Mouse (Mus musculus) limb, embryonic 12.5 days (tissue): ENCODE results near the gene Hsp90ab1. TPM values are rescaled to one million over a fixed set of nuclear protein-coding genes. Genes with fewer than 3 reads are reported as not detected.

Experiments used
- ATAC-seq: fragments of 200-750 bp; cut with Nextera tagmentation; 2 replicates; pipeline ENCODE4 v1.8.0; 2017; ENCODE audit warnings: low read depth, moderate TSS enrichment; ENCODE audit not compliant: insufficient number of reproducible peaks, insufficient read depth, low FRiP score, low TSS enrichment
- H3K27ac ChIP-seq: fragments of 300-500 bp; sonication (generic); 2 replicates; pipeline ENCODE4 v1.5.1; 2016; ENCODE audit warnings: mild to moderate bottlenecking, moderate library complexity
- H3K27me3 ChIP-seq: fragments of 300-500 bp; sonication (generic); 2 replicates; pipeline ENCODE4 v1.6.1; 2016; ENCODE audit warnings: mild to moderate bottlenecking, moderate library complexity
- H3K36me3 ChIP-seq: fragments of 300-500 bp; sonication (generic); 2 replicates; pipeline ENCODE4 v1.6.1; 2016; ENCODE audit warnings: mild to moderate bottlenecking, moderate library complexity
- H3K4me1 ChIP-seq: fragments of 300-500 bp; sonication (generic); replicated peaks from 2 replicates; pipeline ENCODE4 v1.6.1; 2016
- H3K4me2 ChIP-seq: fragments of 300-500 bp; sonication (generic); 2 replicates; pipeline ENCODE4 v1.6.1; 2016; ENCODE audit warnings: mild to moderate bottlenecking, moderate library complexity
- H3K4me3 ChIP-seq: fragments of 300-500 bp; sonication (generic); replicated peaks from 2 replicates; pipeline ENCODE4 v1.5.1; 2016; ENCODE audit warnings: mild to moderate bottlenecking
- H3K9ac ChIP-seq: fragments of 300-500 bp; sonication (generic); replicated peaks from 2 replicates; pipeline ENCODE4 v1.6.1; 2016; ENCODE audit warnings: mild to moderate bottlenecking, moderate library complexity
- H3K9me3 ChIP-seq: fragments of 300-500 bp; sonication (generic); 2 replicates; pipeline ENCODE4 v1.6.1; 2016; ENCODE audit warnings: mild to moderate bottlenecking, moderate library complexity
- WGBS: fragments of 180-500 bp; shearing (Covaris S2); methylation state at CpG from one replicate; pipeline ENCODE4 v1.1.7; 2016; 5-methylcytosine and 5-hydroxymethylcytosine counted together
- polyA plus RNA-seq: library from polyadenylated mRNA; unstranded; fragments of >200 nt; fragmentation: Nextera tagmentation; extraction: Ambion mirVana; gene quantifications from 2 replicates; pipeline ENCODE4 v1.2.1, GENCODE M21; 2016

Hsp90ab1 gene
- polyA plus RNA-seq, 1 experiment from 2014 or later: 1,563 TPM

- Histone ChIP-seq H3K4me3 (peak within 1 kb of the TSS; percentile 58), H3K4me2 (peak within 1 kb of the TSS; percentile 94), H3K36me3 (0 out of 2 replicates have a peak, but pooled peaks cover 6% of the 10 kb centered on the region), H3K27me3 (peaks cover 39% of the 10 kb centered on the region), H3K9me3 (no peaks in the 10 kb centered on the region), H3K9ac (peak within 1 kb of the TSS; percentile 72), H3K27ac (no peak within 1 kb of the TSS), H3K4me1 (peaks cover 29% of the 10 kb centered on the region)
- under 1% methylated on average over 45 of the region's 45 CpGs for WGBS
- ATAC-seq: peak; percentile 48
Measured at GRCm38 (mm10) chr17:45555452-45556106, 17.5 kb downstream of the Hsp90ab1 start, which contains the start of gene Nfkbie. Gene Nfkbie (plus strand): TSS chr17:45555703.

GRCm38 (mm10) chr17:45554420-45554819 is 18.7 kb downstream of the Hsp90ab1 start:
- Histone ChIP-seq H3K9me3 (no peaks in the 10 kb centered on the region), H3K27ac (no peak overlapping the region), H3K4me1 (peaks cover 38% of the 10 kb centered on the region), H3K36me3 (no peaks in the 10 kb centered on the region), H3K9ac (no peak overlapping the region), H3K4me3 (no peak overlapping the region), H3K27me3 (peaks cover 39% of the 10 kb centered on the region), H3K4me2 (no peak overlapping the region)
- WGBS: 44% methylated on average over 1 of the region's 1 CpGs
- no peak for ATAC-seq

- ATAC-seq: no peak
- H3K27me3 ChIP-seq: peaks cover 47% of the 10 kb centered on the region
- 74% methylated on average over 3 of the region's 3 CpGs for WGBS
- peaks cover 44% of the 10 kb centered on the region for H3K4me1 ChIP-seq
- H3K4me2 ChIP-seq: no peak overlapping the region
- H3K27ac ChIP-seq: no peak overlapping the region
- no peaks in the 10 kb centered on the region for H3K36me3 ChIP-seq
- H3K9ac ChIP-seq: no peak overlapping the region
- H3K4me3 ChIP-seq: no peak overlapping the region
- H3K9me3 ChIP-seq: no peaks in the 10 kb centered on the region
Measured at GRCm38 (mm10) chr17:45553065-45553464, 20.0 kb downstream of the Hsp90ab1 start.

GRCm38 (mm10) chr17:45551816-45552451 is 21.1 kb downstream of the Hsp90ab1 start:
- H3K4me1 ChIP-seq: peaks cover 33% of the 10 kb centered on the region
- H3K27ac ChIP-seq: no peak overlapping the region
- H3K9me3 ChIP-seq: no peaks in the 10 kb centered on the region
- 5% methylated on average over 8 of the region's 8 CpGs for WGBS
- ATAC-seq: no peak
- H3K4me3 ChIP-seq: no peak overlapping the region
- H3K36me3 ChIP-seq: peaks cover 2% of the 10 kb centered on the region
- H3K27me3 ChIP-seq: peaks cover 47% of the 10 kb centered on the region
- no peak overlapping the region for H3K4me2 ChIP-seq
- H3K9ac ChIP-seq: no peak overlapping the region

GRCm38 (mm10) chr17:45551249-45551796 is 21.7 kb downstream of the Hsp90ab1 start:
- 34% methylated on average over 7 of the region's 7 CpGs for WGBS
- peaks cover 47% of the 10 kb centered on the region for H3K27me3 ChIP-seq

GRCm38 (mm10) chr17:45550253-45550652 is 22.8 kb downstream of the Hsp90ab1 start:
- Histone ChIP-seq H3K4me3 (peak overlapping the region; percentile 85), H3K36me3 (peaks cover 15% of the 10 kb centered on the region), H3K9me3 (no peaks in the 10 kb centered on the region), H3K4me2 (peak overlapping the region; percentile 71), H3K4me1 (peaks cover 31% of the 10 kb centered on the region), H3K9ac (no peak overlapping the region; the same call in 1 of the 2 replicates), H3K27me3 (peaks cover 52% of the 10 kb centered on the region), H3K27ac (no peak overlapping the region; the same call in 1 of the 2 replicates)
- WGBS: 28% methylated on average over 5 of the region's 5 CpGs
- ATAC-seq: no peak

More at GRCm38 (mm10) chr17:45551249-45551796, 21.7 kb downstream of the Hsp90ab1 start:
- peaks cover 27% of the 10 kb centered on the region for H3K4me1 ChIP-seq
- ATAC-seq: no peak
- no peaks in the 10 kb centered on the region for H3K9me3 ChIP-seq
- H3K9ac ChIP-seq: no peak overlapping the region
- H3K4me3 ChIP-seq: no peak overlapping the region
- H3K36me3 ChIP-seq: peaks cover 8% of the 10 kb centered on the region
- H3K27ac ChIP-seq: no peak overlapping the region
- H3K4me2 ChIP-seq: no peak overlapping the region

- Histone ChIP-seq H3K27ac (peak within 1 kb of the TSS; percentile 90), H3K4me3 (peak within 1 kb of the TSS; percentile 85), H3K9me3 (no peaks in the 10 kb centered on the region), H3K27me3 (peaks cover 57% of the 10 kb centered on the region), H3K9ac (peak within 1 kb of the TSS; percentile 94), H3K4me2 (peak within 1 kb of the TSS; percentile 71), H3K4me1 (peaks cover 32% of the 10 kb centered on the region), H3K36me3 (peaks cover 20% of the 10 kb centered on the region)
- ATAC-seq: no peak
- under 1% methylated on average over 16 of the region's 29 CpGs for WGBS
Measured at GRCm38 (mm10) chr17:45549617-45550181, 23.4 kb downstream of the Hsp90ab1 start, which contains the start of gene Tmem151b. Gene Tmem151b (minus strand): TSS chr17:45549677.

GRCm38 (mm10) chr17:45548541-45549512 is 24.2 kb downstream of the Hsp90ab1 start:
- H3K9ac ChIP-seq: peak overlapping the region; percentile 94
- peak overlapping the region; percentile 85 for H3K4me3 ChIP-seq
- WGBS: 5% methylated on average over 61 of the region's 68 CpGs
- peaks cover 40% of the 10 kb centered on the region for H3K4me1 ChIP-seq
- H3K27me3 ChIP-seq: peaks cover 59% of the 10 kb centered on the region
- H3K9me3 ChIP-seq: no peaks in the 10 kb centered on the region
- peaks cover 25% of the 10 kb centered on the region for H3K36me3 ChIP-seq
- H3K27ac ChIP-seq: peak overlapping the region; percentile 90
- peak; percentile 20 for ATAC-seq
- peak overlapping the region; percentile 71 for H3K4me2 ChIP-seq

GRCm38 (mm10) chr17:45547461-45548190 is 25.4 kb downstream of the Hsp90ab1 start:
- Histone ChIP-seq H3K27ac (no peak overlapping the region), H3K4me3 (no peak overlapping the region), H3K36me3 (peaks cover 25% of the 10 kb centered on the region), H3K27me3 (peaks cover 71% of the 10 kb centered on the region), H3K9ac (no peak overlapping the region), H3K4me1 (peaks cover 41% of the 10 kb centered on the region), H3K4me2 (no peak overlapping the region), H3K9me3 (no peaks in the 10 kb centered on the region)
- ATAC-seq: no peak
- 80% methylated on average over 5 of the region's 5 CpGs for WGBS

- Histone ChIP-seq H3K4me1 (peaks cover 40% of the 10 kb centered on the region), H3K27ac (no peak overlapping the region)
- WGBS: 73% methylated on average over 16 of the region's 16 CpGs
Measured at GRCm38 (mm10) chr17:45546941-45547340, 26.1 kb downstream of the Hsp90ab1 start.

More at GRCm38 (mm10) chr17:45546941-45547340, 26.1 kb downstream of the Hsp90ab1 start:
- Histone ChIP-seq H3K36me3 (peaks cover 25% of the 10 kb centered on the region), H3K9ac (no peak overlapping the region), H3K27me3 (peaks cover 78% of the 10 kb centered on the region), H3K4me3 (no peak overlapping the region), H3K4me2 (no peak overlapping the region), H3K9me3 (no peaks in the 10 kb centered on the region)
- ATAC-seq: no peak
